Mouse (Mus musculus) skeletal muscle tissue, adult 2 months (tissue): ENCODE results near the gene Rps6kl1.
A peak's percentile ranks its signal among the peaks of the same experiment; 100 is the strongest.

ENCODE experiments used
- DNase-seq: peaks from one replicate; pipeline ENCODE4 v3.0.0-alpha.2; 2012; ENCODE audit warnings: low read depth, low spot score

Rps6kl1 gene

DNA sequence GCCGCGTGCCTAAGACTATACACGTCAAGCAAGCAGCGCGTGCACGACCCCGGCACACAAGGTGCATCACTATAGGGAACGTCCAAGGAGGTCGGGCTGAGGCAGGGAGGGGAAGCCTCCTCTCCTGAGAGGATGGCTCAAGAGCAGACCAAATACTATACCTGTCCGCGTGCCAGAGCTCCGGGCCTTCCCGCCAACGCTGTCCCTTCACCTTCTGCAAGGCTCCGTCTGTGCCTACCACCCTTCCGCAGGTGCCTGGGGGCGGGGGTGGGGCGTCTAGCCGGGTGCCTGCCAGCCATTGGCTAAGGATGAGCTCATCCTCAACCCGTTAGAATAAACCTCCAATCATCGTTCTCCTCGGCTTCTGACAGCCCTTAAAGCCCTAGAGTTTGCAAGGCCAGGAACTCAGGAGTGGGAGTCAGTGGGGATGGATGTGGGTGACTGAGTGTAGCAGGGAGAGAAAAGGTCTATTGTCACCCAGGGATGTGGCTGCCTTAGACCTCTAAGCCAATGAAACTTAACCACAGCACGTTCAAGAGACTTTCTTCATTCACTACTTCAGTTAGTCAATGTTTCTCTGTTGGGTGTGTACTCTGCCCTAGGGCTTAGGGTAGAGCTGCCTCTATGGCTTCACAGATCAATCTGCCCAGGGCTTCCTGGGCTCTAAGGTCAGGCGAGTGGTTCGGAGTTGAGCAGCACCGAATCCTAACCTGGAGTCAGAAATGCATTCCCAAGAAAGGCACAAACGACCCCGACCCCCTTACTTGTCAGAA, at the start of gene Rps6kl1:
TSS of gene Rps6kl1 (minus strand) at position 263 of the 773 bp plus-strand sequence.
- DNase-seq = no peak

DNA sequence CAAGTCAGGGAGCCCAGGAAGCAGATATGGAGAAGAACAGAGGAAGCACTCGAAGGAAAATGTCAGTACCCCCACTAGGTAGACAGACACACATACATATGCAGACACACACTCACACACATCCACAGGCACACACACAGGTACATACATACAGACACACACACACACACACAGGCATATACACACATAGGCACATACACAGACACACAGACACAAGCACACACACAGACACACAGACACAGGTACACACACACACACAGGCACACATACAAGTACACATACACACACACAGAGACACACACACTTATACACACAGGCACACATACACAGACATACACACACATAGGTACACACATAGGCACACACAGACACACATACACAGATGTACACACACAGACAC, 48.9 kb upstream of the Rps6kl1 start:
- DNase-seq = no peak

DNA sequence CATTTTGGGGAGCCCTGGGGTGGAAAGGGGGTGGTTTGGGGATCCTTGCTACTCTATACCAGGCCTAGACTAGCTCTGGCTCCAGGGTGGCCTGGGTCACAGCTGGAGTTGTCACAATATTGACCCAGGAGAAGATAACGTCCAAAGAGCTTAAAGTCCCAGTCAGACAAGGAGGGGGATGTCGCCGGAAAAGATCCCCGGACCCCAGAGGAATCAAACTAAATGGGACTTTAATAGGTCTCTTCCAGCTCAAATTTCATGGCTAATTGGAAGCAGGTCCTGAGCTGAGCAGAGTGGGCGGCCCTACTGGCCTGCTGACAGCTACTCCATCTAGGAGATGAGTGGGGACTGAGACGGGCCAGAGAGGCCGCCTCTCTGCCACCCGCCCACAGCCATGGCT, 46.9 kb upstream of the Rps6kl1 start:
- DNase-seq = no peak

DNA sequence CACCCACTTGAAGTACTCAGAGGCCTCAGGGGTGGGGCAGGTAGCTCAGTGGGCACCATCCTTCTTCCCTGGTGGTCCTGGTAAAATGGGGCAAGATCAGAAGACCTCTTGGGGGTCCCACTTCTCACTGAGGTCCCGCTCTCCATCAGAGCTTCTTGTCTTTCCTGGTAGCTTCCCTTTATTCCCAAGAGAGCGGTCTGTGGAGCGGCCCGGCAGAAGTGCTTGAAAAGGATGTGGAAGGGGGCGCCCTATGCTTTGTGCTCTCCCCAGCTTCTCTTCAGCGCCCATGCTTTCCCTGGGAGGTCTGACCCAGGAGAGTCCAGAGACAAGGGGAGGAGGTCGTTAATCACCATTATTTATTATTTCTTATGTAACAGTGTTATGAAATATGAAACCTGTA, 46.3 kb upstream of the Rps6kl1 start:
- no peak for DNase-seq

- DNase-seq = no peak
Measured at GRCm38 (mm10) chr12:85196191-85196590, 45.1 kb upstream of the Rps6kl1 start.

DNA sequence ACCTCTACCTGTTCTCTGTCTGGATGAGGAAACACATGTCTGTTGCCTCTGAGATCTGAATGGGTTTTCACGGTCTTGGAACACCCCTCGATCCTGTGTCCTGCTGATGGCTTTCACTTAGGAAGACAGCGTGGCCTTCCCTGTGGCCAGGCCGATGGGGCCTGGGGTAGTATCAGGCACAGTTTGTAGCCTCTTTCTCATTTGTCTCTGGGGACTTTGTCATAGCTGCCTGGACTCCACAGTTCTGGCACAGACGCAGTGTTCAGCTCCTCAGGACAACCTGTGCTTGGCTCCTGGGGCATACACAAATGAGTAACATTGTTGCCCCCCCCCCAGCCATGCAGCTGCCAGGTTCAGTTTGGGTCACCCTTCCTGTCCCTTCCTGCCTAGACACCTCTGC, 44.0 kb upstream of the Rps6kl1 start:
- peak; percentile 73 for DNase-seq

DNA sequence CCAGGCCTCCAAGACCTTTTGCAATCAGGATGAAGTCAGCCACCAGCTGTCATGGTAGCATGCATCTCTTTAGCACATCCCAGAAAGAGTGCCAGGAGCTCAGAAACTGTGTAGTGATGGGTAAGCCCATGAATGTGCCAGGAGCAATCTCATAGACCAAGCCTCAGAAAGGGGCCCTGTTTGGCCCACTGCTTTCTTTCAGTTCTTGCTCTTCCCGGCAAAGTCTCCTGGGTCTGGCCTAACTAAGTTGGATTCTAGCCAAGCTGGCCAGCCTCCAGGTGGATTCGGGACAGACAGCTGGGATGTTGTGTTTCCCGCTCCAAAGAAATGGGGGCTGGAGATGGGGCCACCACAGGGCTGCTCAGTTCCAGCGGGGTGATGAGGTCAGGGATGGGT, 43.6 kb upstream of the Rps6kl1 start:
- DNase-seq = peak; percentile 86

GRCm38 (mm10) chr12:85193923-85194622, 43.0 kb upstream of the Rps6kl1 start:
- no peak for DNase-seq

DNA sequence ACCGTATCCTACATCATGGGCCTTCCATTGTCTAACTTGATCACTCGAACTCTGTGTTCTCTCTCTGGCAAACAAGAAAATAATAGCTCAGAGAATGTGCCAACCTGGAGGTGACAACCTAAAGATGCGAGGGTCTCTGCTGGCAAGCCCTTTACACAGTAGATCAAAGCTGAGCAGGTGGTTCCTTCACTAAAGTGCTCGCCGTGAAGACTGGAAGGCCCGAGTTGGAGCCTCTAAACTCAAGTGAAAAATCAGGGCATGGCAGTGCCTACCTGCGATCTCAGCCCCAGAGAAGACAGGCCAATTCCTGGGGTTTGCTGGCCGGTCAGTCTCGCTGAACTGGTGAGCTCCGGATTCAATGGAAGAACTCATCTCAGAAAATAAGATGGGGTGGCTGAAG, 42.1 kb upstream of the Rps6kl1 start:
- DNase-seq = no peak

DNA sequence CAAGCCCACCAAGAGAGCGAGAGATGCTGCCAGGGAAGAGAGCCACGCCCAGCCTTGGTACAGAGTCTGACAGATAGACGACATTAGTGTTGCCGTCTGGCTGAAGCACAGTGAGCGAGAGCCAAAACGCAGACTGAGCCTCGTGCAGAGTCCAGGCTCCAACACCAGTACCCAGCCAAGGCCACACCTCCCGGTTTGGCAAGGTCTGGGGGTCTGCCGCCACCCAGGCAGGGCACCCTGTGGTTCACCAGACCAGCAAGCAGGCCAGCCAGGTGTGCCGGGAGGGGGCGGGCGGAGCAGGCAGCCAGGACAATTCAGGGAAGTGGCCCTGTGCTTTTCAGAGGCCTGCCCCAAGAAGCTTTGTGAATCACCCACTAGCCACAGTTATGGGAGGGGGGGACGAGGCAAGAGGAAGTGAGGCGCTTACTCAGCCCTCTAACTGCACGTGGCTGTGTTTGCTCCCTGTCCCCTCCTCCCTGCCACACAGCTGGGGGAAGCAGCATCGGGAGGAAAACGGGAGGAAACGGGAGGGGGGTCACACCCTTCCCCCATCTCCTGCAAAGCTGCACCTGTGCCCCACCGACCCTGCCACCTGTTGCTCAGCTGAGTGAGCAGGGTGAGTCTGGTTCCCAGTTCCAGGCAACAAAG, 41.5 kb upstream of the Rps6kl1 start:
- peak; percentile 58 for DNase-seq

DNA sequence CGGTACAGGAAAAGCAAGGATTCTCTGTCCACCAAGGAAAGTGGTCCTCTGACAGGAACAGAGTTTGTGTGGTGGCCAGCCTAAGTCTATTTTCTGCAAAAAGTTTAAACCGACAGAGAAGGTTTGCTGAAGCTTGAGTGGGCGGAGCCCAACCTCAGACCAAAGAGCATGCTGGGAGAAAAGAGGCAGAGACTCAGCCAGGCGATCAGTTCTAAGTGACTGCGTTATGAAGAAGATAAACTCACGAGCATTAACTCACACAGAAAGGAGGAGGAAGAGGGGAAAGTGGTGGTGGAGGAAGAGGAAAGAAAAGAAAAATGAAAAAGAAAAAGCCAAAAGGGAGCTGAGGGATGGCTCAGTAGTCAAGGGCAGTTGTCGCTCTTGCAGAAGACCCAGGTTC, 39.2 kb upstream of the Rps6kl1 start:
- DNase-seq = no peak

DNA sequence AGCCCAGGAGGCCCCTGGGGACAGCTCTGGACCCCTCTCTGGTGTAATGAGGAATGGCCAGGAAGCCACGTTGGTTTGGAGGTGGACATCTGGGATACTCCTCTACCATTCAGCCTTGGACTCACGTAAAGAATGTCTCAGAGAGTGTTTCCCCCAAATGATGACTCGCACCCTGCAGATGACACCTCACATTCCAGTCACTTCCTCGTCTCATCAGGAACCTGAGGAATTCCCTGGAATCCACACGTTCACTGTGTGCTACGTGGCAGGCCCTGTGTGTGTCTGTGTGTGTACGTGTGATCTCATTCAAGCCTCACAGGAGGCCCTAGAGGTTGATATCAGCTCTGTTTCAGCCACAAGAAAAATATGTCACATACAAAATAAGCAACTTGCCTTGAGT, 35.3 kb upstream of the Rps6kl1 start:
- no peak for DNase-seq

GRCm38 (mm10) chr12:85185810-85186209, 34.7 kb upstream of the Rps6kl1 start:
- no peak for DNase-seq

- DNase-seq = no peak
Measured at GRCm38 (mm10) chr12:85184118-85184517, 33.1 kb upstream of the Rps6kl1 start.

DNA sequence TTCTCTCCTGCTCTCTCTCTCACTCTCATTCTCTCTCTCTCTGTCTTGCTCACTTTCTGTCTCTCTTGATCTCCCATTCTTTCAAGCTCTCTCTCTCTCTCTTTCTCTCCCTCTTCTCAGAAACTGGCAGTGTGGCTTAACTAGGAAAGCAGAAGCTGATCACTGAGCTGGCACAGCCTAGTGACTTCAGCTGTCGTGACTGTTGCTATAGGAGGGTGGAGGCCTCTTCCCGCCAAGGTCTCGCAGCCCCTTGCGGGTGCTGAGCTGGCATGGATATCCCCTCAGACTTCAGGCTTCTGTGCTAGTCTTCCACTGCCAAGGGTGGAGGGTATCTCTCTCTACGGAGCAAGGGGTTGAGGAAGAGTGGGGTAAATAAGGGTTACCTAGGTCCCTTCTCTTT, 31.8 kb upstream of the Rps6kl1 start:
- DNase-seq = no peak

DNA sequence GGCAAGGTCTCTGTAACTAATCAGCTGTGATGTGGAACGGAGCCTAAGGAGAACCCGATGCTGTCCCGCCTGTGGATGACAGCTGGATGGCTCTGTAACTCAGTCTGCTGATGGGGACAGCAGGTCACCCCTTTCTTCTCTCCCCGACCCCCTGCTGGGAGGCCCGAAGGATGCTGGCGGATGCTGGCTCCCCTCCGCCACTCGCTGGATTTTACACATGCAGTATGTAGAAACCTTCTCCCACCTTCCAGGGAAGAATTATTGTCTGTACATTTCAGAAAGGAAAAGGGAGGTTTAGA, 31.2 kb upstream of the Rps6kl1 start:
- no peak for DNase-seq

GRCm38 (mm10) chr12:85181475-85182344, 30.6 kb upstream of the Rps6kl1 start:
- DNase-seq = no peak

GRCm38 (mm10) chr12:85178294-85178693, 27.2 kb upstream of the Rps6kl1 start:
- DNase-seq = no peak

DNA sequence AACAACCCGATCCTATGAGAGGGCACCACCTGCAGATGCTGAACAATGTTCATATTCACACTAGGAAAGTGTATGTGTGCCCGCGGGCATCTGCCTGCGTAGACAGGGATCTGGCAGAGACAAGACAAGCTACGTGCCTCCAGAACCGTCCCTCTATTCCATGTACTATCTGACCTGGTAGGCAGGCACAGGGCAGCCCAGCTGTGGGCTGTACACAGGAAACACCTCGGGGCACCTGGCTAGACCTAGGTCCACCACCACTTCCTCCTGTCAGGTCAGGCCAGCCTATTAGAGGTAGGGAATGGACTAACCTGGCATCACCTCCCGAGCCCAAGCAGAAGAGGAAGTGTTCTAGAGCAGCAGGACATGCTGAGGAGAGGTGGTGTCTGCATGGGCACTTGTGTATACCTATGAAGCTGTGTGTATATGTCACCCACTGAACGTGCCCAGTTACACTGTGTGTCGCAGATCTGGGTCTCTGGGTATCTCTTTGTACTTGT, 26.7 kb upstream of the Rps6kl1 start, which contains the start of gene Pgf:
TSS of gene Pgf (minus strand) at position 51 of the 500 bp plus-strand sequence.
- no peak for DNase-seq

GRCm38 (mm10) chr12:85176846-85177523, 25.9 kb upstream of the Rps6kl1 start:
- no peak for DNase-seq
